Mouse (Mus musculus) MEL (cell line): ENCODE results near the gene Egfr. TPM values are rescaled to one million over a fixed set of nuclear protein-coding genes. Genes with fewer than 3 reads are reported as not detected.

Source experiments
- DNase-seq: peaks from one replicate; pipeline ENCODE4 v3.0.0; 2011; ENCODE audit warnings: low read depth, low spot score
- H3K27ac ChIP-seq: 2 replicates; pipeline ENCODE4 v1.5.1; 2012; ENCODE audit warnings: low read depth, mild to moderate bottlenecking, control low read depth, low read length, moderate library complexity; ENCODE audit not compliant: control insufficient read depth
- H3K27me3 ChIP-seq, 2 experiments: fragments of 150-350 bp in 1 of 2; sonication (generic) in 1 of 2; 2 replicates each; pipeline ENCODE4 v1.6.1; 2012; ENCODE audit warnings: low read length in 2 of 2, mild to moderate bottlenecking in 2 of 2, improper control_type of control experiment in 1 of 2, moderate library complexity in 1 of 2; ENCODE audit not compliant: insufficient read depth in 2 of 2, control insufficient read depth in 1 of 2
- H3K36me3 ChIP-seq, 2 experiments: 2 replicates each; pipeline ENCODE4 v1.6.1; 2012 to 2014; ENCODE audit warnings: low read length in 2 of 2, improper control_type of control experiment in 1 of 2, inconsistent platforms in 1 of 2, mild to moderate bottlenecking in 1 of 2; ENCODE audit not compliant: insufficient read depth in 2 of 2, control insufficient read depth in 1 of 2
- H3K4me1 ChIP-seq, 2 experiments: fragments of 150-350 bp in 1 of 2; sonication (generic) in 1 of 2; 2 replicates each; pipeline ENCODE4 v1.6.1; 2012; ENCODE audit warnings: low read length in 2 of 2, improper control_type of control experiment in 1 of 2, mild to moderate bottlenecking in 1 of 2; ENCODE audit not compliant: insufficient read depth in 2 of 2, control insufficient read depth in 1 of 2
- H3K4me3 ChIP-seq, 2 experiments: fragments of 150-350 bp in 1 of 2; sonication (generic) in 1 of 2; 2 replicates each; pipeline ENCODE4 v1.5.1; 2012; ENCODE audit warnings: low read depth in 2 of 2, low read length in 2 of 2, mild to moderate bottlenecking in 2 of 2, moderate library complexity in 2 of 2, control low read depth in 1 of 2, improper control_type of control experiment in 1 of 2; ENCODE audit not compliant: control insufficient read depth in 1 of 2, insufficient read depth in 1 of 2
- H3K79me2 ChIP-seq: 2 replicates; pipeline ENCODE4 v1.6.1; 2012; ENCODE audit warnings: mild to moderate bottlenecking, low read length, moderate library complexity; ENCODE audit not compliant: control insufficient read depth, poor library complexity, insufficient read depth
- H3K9ac ChIP-seq: 2 replicates; pipeline ENCODE4 v1.6.1; 2012; ENCODE audit warnings: low read depth, mild to moderate bottlenecking, control low read depth, low read length, moderate library complexity; ENCODE audit not compliant: control insufficient read depth, poor library complexity, severe bottlenecking
- H3K9me3 ChIP-seq: fragments of 150-350 bp; sonication (generic); replicated peaks from 2 replicates; pipeline ENCODE4 v1.6.1; 2012; ENCODE audit warnings: mild to moderate bottlenecking, low read length, improper control_type of control experiment, moderate library complexity; ENCODE audit not compliant: insufficient read depth
- BHLHE40 ChIP-seq: IDR thresholded peaks from 2 replicates; pipeline ENCODE4 v1.6.1; 2012; ENCODE audit warnings: low read depth, mild to moderate bottlenecking, inconsistent platforms, low read length, improper control_type of control experiment, borderline replicate concordance
- CHD1 ChIP-seq: IDR thresholded peaks from 2 replicates; pipeline ENCODE4 v1.6.1; 2012; ENCODE audit warnings: low read depth, mild to moderate bottlenecking, inconsistent platforms, low read length, improper control_type of control experiment
- ELF1 ChIP-seq: IDR thresholded peaks from 2 replicates; pipeline ENCODE4 v1.6.1; 2014; ENCODE audit warnings: low read depth, mild to moderate bottlenecking, inconsistent platforms, low read length, improper control_type of control experiment, moderate library complexity
- HCFC1 ChIP-seq: IDR thresholded peaks from 2 replicates; pipeline ENCODE4 v1.6.1; 2012; ENCODE audit warnings: low read depth, mild to moderate bottlenecking, inconsistent platforms, low read length, improper control_type of control experiment, moderate library complexity
- JUND ChIP-seq: IDR thresholded peaks from 2 replicates; pipeline ENCODE4 v1.6.1; 2011; ENCODE audit warnings: low read depth, mild to moderate bottlenecking, improper control_type of control experiment, low read length
- KAT2A ChIP-seq: conservative IDR thresholded peaks from 2 replicates; pipeline ENCODE4 v1.6.1; 2012; ENCODE audit warnings: low read depth, low read length, improper control_type of control experiment, inconsistent platforms
- MAX ChIP-seq: IDR thresholded peaks from 2 replicates; pipeline ENCODE4 v1.6.1; 2011; ENCODE audit warnings: low read length, improper control_type of control experiment
- MEF2A ChIP-seq: IDR thresholded peaks from 2 replicates; pipeline ENCODE4 v1.6.1; 2014; ENCODE audit warnings: low read depth, mild to moderate bottlenecking, inconsistent platforms, low read length, improper control_type of control experiment; ENCODE audit not compliant: poor library complexity, insufficient replicate concordance, severe bottlenecking; ENCODE audit errors: extremely low read depth
- MYC ChIP-seq: IDR thresholded peaks from 2 replicates; pipeline ENCODE4 v1.6.1; 2011; ENCODE audit warnings: low read depth, mild to moderate bottlenecking, low read length, improper control_type of control experiment, moderate library complexity
- NELFE ChIP-seq: IDR thresholded peaks from 2 replicates; pipeline ENCODE4 v1.6.1; 2011; ENCODE audit warnings: low read depth, low read length, improper control_type of control experiment
- POLR2AphosphoS5 ChIP-seq: IDR thresholded peaks from 2 replicates; pipeline ENCODE4 v1.6.1; 2012; ENCODE audit warnings: low read depth, borderline replicate concordance, mild to moderate bottlenecking, inconsistent platforms, low read length, moderate library complexity, mixed read lengths
- RAD21 ChIP-seq: IDR thresholded peaks from 2 replicates; pipeline ENCODE4 v1.6.1; 2011; ENCODE audit warnings: mild to moderate bottlenecking, low read depth, low read length, improper control_type of control experiment
- RCOR1 ChIP-seq: IDR thresholded peaks from 2 replicates; pipeline ENCODE4 v1.6.1; 2012; ENCODE audit warnings: low read depth, mild to moderate bottlenecking, inconsistent platforms, low read length, improper control_type of control experiment
- TAL1 ChIP-seq: IDR thresholded peaks from 2 replicates; pipeline ENCODE4 v1.6.1; 2012; ENCODE audit warnings: mild to moderate bottlenecking, inconsistent platforms, low read length, moderate library complexity, mixed read lengths
- USF1 ChIP-seq: IDR thresholded peaks from 2 replicates; pipeline ENCODE4 v1.6.1; 2014; ENCODE audit warnings: low read depth, mild to moderate bottlenecking, inconsistent platforms, low read length, improper control_type of control experiment, moderate library complexity
- USF2 ChIP-seq, 2 experiments: IDR thresholded peaks; 2 replicates each; pipeline ENCODE4 v1.6.1; 2011 to 2012; ENCODE audit warnings: improper control_type of control experiment in 2 of 2, low read length in 2 of 2, borderline replicate concordance in 1 of 2, inconsistent platforms in 1 of 2, low read depth in 1 of 2, mild to moderate bottlenecking in 1 of 2; ENCODE audit not compliant: insufficient read depth in 1 of 2
- ZKSCAN1 ChIP-seq: IDR thresholded peaks from 2 replicates; pipeline ENCODE4 v1.6.1; 2012; ENCODE audit warnings: low read depth, mild to moderate bottlenecking, inconsistent platforms, low read length, improper control_type of control experiment, moderate library complexity
- ZNF384 ChIP-seq: IDR thresholded peaks from 2 replicates; pipeline ENCODE4 v1.6.1; 2012; ENCODE audit warnings: low read depth, mild to moderate bottlenecking, inconsistent platforms, low read length, improper control_type of control experiment
- polyA plus RNA-seq, 2 experiments: library from polyadenylated mRNA; stranded (reverse) in 1 of 2; unstranded in 1 of 2; fragments of >175 nt in 1 of 2; fragments of >200 nt in 1 of 2; gene quantifications; 2 replicates each; pipeline versions ENCODE4 v1.2.1 to v1.2.4; 2012; ENCODE audit warnings: low replicate concordance in 2 of 2, low read depth in 1 of 2; ENCODE audit not compliant: insufficient read length in 2 of 2, insufficient read depth in 1 of 2, missing spikeins in 1 of 2
- total RNA-seq: library from RNA; depleted of rRNA; stranded (reverse); fragments of 300-350 nt; gene quantifications from 2 replicates; pipeline ENCODE4 v1.2.3, GENCODE M21; 2012

The Egfr gene
- total and polyA plus RNA-seq, 3 experiments = not detected

DNA sequence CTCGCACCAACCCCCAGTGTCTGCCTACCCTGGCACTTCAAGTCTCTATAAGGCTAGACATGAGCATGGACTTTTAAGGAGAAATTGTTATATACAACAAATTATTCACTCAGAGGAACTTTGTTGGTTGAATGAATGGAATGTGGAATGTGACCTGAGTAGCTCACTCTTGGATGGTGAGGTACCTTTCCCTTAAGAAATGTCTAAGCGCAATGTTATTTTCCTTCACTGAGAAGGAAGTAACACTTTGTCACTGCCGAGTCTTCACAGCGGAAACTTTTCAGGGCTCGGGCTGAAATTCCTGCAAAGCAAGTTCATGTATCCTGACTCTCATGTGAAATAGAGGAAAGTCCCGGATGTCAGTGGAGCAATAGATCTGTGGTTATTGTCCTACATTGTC lies 7.9 kb downstream of the Egfr start:
- DNase-seq = no peak
- no peak for TF ChIP-seq MAX
- no peak for TF ChIP-seq MEF2A
- no peak for TF ChIP-seq JUND
- no peak for TF ChIP-seq POLR2AphosphoS5
- no peak for TF ChIP-seq KAT2A
- TF ChIP-seq NELFE = no peak
- no peak for TF ChIP-seq USF2 (IDR thresholded peaks at IDR 0.05; ENCODE audit: borderline replicate concordance in 1 of 2, insufficient read depth in 1 of 2, low read depth in 1 of 2, low read length in 2 of 2)
- TF ChIP-seq CHD1 = no peak
- TF ChIP-seq RAD21 = no peak
- TF ChIP-seq BHLHE40 = no peak
- no peak for TF ChIP-seq MYC
- no peak for TF ChIP-seq TAL1
- TF ChIP-seq USF1 = no peak
- no peak for TF ChIP-seq HCFC1
- TF ChIP-seq ZKSCAN1 = no peak
- TF ChIP-seq ELF1 = no peak

DNA sequence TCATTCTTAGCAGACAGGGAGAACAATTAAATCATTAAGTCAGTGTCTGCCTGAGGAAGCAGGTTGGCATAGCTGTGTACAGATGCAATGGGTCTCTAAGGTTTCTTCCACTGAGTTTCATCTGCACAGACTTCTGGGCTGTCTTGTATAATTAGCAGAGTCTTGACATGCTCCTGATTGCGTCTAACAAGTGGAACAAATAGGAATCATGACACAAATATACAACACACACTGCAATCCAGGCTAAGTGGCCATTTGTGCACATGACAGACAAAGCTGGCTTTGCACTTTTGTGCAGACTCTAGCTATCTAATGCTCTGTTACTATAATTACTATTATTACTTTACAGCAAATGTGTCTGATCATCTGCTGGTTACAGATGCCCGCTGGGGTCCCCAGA lies 9.2 kb downstream of the Egfr start:
- Histone ChIP-seq H3K27ac (no peak overlapping the region), H3K9ac (no peak overlapping the region), H3K36me3 (no peaks in the 10 kb centered on the region), H3K27me3 (0 out of 4 replicates have a peak, but pooled peaks cover 0 to 2% of the 10 kb centered on the region in 2 experiments), H3K4me3 (no peak overlapping the region), H3K4me1 (no peaks in the 10 kb centered on the region), H3K79me2 (no peaks in the 10 kb centered on the region), H3K9me3 (no peaks in the 10 kb centered on the region)
- TF ChIP-seq CHD1 = no peak
- no peak for TF ChIP-seq ZKSCAN1
- no peak for TF ChIP-seq ZNF384
- no peak for TF ChIP-seq RCOR1
- TF ChIP-seq KAT2A = no peak
- no peak for DNase-seq

More for the DNA sequence above, 7.9 kb downstream of the Egfr start:
- Histone ChIP-seq H3K4me1 (no peaks in the 10 kb centered on the region), H3K4me3 (no peak overlapping the region), H3K9ac (no peak overlapping the region), H3K27me3 (no peaks in the 10 kb centered on the region), H3K36me3 (no peaks in the 10 kb centered on the region), H3K79me2 (no peaks in the 10 kb centered on the region), H3K9me3 (no peaks in the 10 kb centered on the region), H3K27ac (no peak overlapping the region)
